Mouse (Mus musculus) T-helper 1 cell (primary cell): ENCODE measurements around the gene Cacna1h.

Experiments used
- in situ Hi-C: fragments of 300-600 bp; cut with MboI, MseI; formaldehyde crosslinking; loops from one replicate; pipeline ENCODE4 v1.15.1; 2025; ENCODE audit warnings: high pct_unique_total_duplicates

Cacna1h gene

GRCm38 (mm10) chr17:25408302-25408999 lies 25.1 kb downstream of the Cacna1h start:
- in situ Hi-C loops = no loop called here

- in situ Hi-C loops = no loop called here
These were observed 26.2 kb downstream of the Cacna1h start for GRCm38 (mm10) chr17:25407352-25407751.

- in situ Hi-C loops = no loop called here
These were observed 27.6 kb downstream of the Cacna1h start for GRCm38 (mm10) chr17:25406011-25406441.

- in situ Hi-C loops = no loop called here
These were observed 28.2 kb downstream of the Cacna1h start for GRCm38 (mm10) chr17:25405224-25405895.

- in situ Hi-C loops = loop anchor here (5.0 kb wide), 1 partner anchor 68 kb away; no protein-coding TSS in a partner anchor
These were observed 29.4 kb downstream of the Cacna1h start for GRCm38 (mm10) chr17:25404190-25404589.

GRCm38 (mm10) chr17:25402224-25402623 lies 31.4 kb downstream of the Cacna1h start:
- in situ Hi-C loops = loop anchor here (5.0 kb wide), 1 partner anchor 70 kb away; no protein-coding TSS in a partner anchor

- in situ Hi-C loops = loop anchor here (5.0 kb wide), 1 partner anchor 71 kb away; no protein-coding TSS in a partner anchor
These were observed 32.1 kb downstream of the Cacna1h start for GRCm38 (mm10) chr17:25401491-25401890.

GRCm38 (mm10) chr17:25400443-25400842 lies 33.1 kb downstream of the Cacna1h start:
- in situ Hi-C loops = loop anchor here (5.0 kb wide), 1 partner anchor 72 kb away; no protein-coding TSS in a partner anchor

- in situ Hi-C loops = loop anchor here (10.0 kb wide), 1 partner anchor 296 kb away; no protein-coding TSS in a partner anchor
These were observed 35.1 kb downstream of the Cacna1h start for GRCm38 (mm10) chr17:25398520-25398838.

GRCm38 (mm10) chr17:25397804-25398519 lies 35.6 kb downstream of the Cacna1h start:
- in situ Hi-C loops = loop anchor here (10.0 kb wide), 1 partner anchor 297 kb away; no protein-coding TSS in a partner anchor

- in situ Hi-C loops = loop anchor here (10.0 kb wide), 1 partner anchor 300 kb away; no protein-coding TSS in a partner anchor
These were observed 39.1 kb downstream of the Cacna1h start for GRCm38 (mm10) chr17:25394526-25394925.

- in situ Hi-C loops = loop anchor here (25.0 kb wide), 1 partner anchor 1463 kb away; the partner anchor contains the start of gene Nkx2-5
These were observed 59.6 kb downstream of the Cacna1h start for GRCm38 (mm10) chr17:25374011-25374410.

GRCm38 (mm10) chr17:25372491-25372890 lies 61.1 kb downstream of the Cacna1h start:
- in situ Hi-C loops = loop anchor here (25.0 kb wide), 1 partner anchor 1465 kb away; the partner anchor contains the start of gene Nkx2-5

GRCm38 (mm10) chr17:25368973-25369372 lies 64.6 kb downstream of the Cacna1h start, which contains the start of gene Tpsg1:
TSS of gene Tpsg1 (plus strand) at chr17:25369273.
- in situ Hi-C loops = loop anchor here (25.0 kb wide), 1 partner anchor 1468 kb away; the partner anchor contains the start of gene Nkx2-5

- in situ Hi-C loops = loop anchor here (25.0 kb wide), 1 partner anchor 1471 kb away; the partner anchor contains the start of gene Nkx2-5
These were observed 67.6 kb downstream of the Cacna1h start, which contains the start of gene Tpsb2 for GRCm38 (mm10) chr17:25366005-25366404. TSS of gene Tpsb2 (plus strand) at chr17:25366305.

- in situ Hi-C loops = loop anchor here (25.0 kb wide), 1 partner anchor 1474 kb away; the partner anchor contains the start of gene Nkx2-5
These were observed 69.9 kb downstream of the Cacna1h start for GRCm38 (mm10) chr17:25363726-25364125.

- in situ Hi-C loops = loop anchor here (25.0 kb wide), 1 partner anchor 1476 kb away; the partner anchor contains the start of gene Nkx2-5
These were observed 72.3 kb downstream of the Cacna1h start for GRCm38 (mm10) chr17:25361291-25361690.

- in situ Hi-C loops = loop anchor here (25.0 kb wide), 1 partner anchor 967 kb away; no protein-coding TSS in a partner anchor
These were observed 88.1 kb downstream of the Cacna1h start, which contains the start of gene Tpsab1 for GRCm38 (mm10) chr17:25345462-25345861. TSS of gene Tpsab1 (minus strand) at chr17:25345562.

- in situ Hi-C loops = loop anchor here (25.0 kb wide), 1 partner anchor 971 kb away; no protein-coding TSS in a partner anchor
These were observed 92.1 kb downstream of the Cacna1h start for GRCm38 (mm10) chr17:25341490-25341889.

GRCm38 (mm10) chr17:25340003-25340402 lies 93.6 kb downstream of the Cacna1h start:
- in situ Hi-C loops = loop anchor here (25.0 kb wide), 1 partner anchor 972 kb away; no protein-coding TSS in a partner anchor

GRCm38 (mm10) chr17:25338218-25338617 lies 95.4 kb downstream of the Cacna1h start:
- in situ Hi-C loops = loop anchor here (25.0 kb wide), 1 partner anchor 974 kb away; no protein-coding TSS in a partner anchor
